Mouse (Mus musculus) urinary bladder, adult 18-20 months (tissue): ENCODE results near the gene Pnck.

Experiments
- DNase-seq, 2 experiments: peaks; one replicate each; pipeline ENCODE4 v3.0.0; 2022; ENCODE audit warnings: low spot score in 2 of 2, mixed read lengths in 2 of 2

Pnck gene

DNA sequence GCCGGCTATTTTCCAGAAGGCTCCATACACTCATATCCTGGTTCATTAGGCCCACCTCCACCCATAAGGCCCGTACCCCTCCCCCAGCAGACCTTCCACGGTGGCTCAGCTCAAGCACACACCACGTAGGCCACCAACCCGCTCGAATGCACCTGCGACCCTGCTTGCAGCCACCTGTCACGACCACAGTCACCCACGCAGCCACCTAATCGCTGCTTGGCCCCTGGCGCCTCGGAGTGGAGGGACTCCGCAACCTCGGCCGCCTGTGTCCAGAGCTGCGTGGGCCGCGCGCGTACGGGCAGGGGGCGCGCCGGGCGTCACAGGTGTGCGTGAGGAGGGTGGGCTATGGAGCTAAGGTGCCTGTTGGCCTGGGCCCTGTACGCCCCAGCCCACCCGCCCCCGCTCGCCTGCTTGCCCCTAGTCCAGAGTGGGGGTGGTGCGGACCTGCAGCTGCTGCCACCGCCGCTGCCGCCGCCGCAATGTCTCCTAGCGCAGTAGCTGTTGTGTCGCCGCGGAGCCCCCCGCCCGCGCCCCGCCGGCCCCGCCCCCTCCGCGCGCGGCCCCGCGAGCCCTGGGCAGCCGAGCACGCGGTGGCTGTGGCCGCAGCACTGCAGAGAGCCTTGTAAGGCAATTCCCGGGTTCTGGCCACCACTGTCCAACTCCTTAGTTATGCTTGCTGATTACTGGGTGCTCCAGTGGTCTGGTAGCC lies at the start of gene Pnck:
Pnck (minus strand) TSS at position 543 of the 709 bp plus-strand sequence.
- no peak for DNase-seq

DNA sequence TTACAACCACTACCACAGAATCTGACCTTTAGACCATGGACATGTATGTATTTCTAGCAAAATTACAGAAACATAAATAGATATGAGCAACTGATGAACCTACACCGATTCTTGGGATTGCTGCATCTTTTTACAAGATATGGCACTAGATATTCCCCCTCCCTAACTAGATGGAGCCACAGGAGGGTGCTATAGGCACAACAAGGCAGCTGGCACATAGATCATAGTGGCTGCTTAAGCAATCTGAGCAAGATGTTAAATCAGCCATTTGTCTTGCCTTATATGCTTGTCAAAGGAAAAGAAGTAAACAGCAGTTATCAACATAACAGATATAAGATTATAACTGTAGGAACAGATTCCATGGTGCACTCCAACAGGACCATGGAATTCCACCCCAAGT lies 40.6 kb upstream of the Pnck start:
- DNase-seq, result no peak

GRCm38 (mm10) chrX:73690917-73691629 lies 31.2 kb upstream of the Pnck start:
- DNase-seq, result peak in 1 of 2 experiments; percentile 21

DNA sequence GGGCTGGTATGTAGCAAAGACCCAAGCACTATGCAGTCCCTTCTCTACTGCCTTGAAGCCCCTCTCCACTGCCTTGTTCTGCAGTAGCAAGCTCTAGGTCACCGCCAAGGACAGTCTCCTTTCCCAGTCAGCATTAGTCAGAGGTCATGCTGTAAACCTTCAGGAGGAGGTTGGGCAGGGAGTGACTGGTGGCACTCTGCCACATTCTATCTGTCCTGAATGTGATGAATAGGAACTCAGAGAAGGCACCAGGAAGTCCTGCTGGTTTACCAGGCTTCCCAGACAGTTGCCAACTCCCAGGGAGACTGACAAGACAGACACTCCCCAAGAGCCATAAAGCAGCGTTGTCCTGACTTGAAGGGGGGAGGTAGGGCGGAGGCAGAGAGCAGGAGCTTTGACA lies 25.7 kb upstream of the Pnck start:
- DNase-seq, result peak in 1 of 2 experiments; percentile 46

- DNase-seq, result no peak
Measured at GRCm38 (mm10) chrX:73684978-73685377, 25.1 kb upstream of the Pnck start.

DNA sequence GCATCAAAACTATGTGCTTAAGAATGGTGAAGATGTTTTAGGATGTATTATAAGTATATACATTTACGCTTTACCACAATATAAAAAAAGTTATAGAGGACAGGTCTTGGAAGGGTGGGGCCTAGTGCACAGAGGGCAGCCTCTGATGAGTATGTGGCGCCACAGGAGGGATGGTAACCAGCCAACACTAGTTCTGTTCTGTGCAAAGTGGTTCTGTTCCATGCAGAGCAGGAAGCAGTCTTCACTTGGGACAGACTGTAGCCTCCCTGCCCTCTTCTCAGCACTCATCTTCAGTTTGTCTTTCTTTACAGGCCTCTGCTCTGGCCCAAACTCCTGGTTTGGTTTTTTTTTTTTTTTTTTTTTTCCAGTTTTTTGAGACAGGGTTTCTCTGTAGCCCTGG lies 24.2 kb upstream of the Pnck start:
- no peak for DNase-seq

- DNase-seq, result no peak
Measured at GRCm38 (mm10) chrX:73676668-73677067, 16.8 kb upstream of the Pnck start.

DNA sequence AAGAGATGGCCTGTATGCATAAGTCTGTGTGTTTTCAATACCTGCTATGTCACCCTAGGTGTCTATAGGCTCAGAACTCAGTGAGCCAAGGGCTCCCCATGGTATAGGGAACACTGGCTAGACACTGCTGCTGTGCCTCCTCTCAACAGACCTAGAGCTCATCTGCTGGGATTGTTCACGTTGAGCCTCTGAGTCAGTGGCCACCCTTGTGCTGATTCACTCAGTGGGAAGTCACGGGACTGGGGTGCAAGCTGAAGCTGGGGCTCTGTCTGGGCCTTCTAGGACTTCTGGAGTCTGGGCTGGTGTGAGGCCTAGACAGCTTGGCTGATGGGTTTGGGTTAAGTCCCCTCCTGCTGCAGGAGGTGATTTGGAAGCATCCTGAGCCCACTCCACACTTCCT lies 15.3 kb upstream of the Pnck start:
- DNase-seq, result no peak

GRCm38 (mm10) chrX:73673968-73674661 lies 14.2 kb upstream of the Pnck start:
- no peak for DNase-seq

GRCm38 (mm10) chrX:73673619-73673967 lies 13.7 kb upstream of the Pnck start:
- DNase-seq, result no peak

- DNase-seq, result peak; percentile 50 to 53
Measured at GRCm38 (mm10) chrX:73672879-73673618, 13.1 kb upstream of the Pnck start, which contains the start of gene Slc6a8. TSS of gene Slc6a8 (plus strand) at chrX:73673150.

DNA sequence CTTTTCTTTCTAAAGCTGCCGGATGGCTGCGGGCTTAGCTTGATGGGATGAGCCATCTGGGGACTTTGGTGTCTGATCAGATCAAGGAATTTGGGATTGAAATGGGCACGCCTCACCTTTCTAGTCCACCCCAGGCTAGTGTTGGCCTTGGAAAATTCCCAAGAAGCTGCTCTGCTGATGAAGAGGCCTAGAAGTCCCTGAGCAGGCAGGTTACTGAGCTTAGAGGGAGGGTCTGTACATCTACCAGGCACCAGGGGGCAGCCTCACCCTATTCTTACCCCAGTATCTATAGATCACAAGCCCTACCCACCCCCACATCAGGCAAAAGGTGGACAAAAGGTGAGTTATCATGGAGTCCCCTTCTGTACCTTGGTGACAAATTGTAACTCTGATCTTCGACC lies 12.1 kb upstream of the Pnck start:
- peak in 1 of 2 experiments; percentile 36 for DNase-seq

DNA sequence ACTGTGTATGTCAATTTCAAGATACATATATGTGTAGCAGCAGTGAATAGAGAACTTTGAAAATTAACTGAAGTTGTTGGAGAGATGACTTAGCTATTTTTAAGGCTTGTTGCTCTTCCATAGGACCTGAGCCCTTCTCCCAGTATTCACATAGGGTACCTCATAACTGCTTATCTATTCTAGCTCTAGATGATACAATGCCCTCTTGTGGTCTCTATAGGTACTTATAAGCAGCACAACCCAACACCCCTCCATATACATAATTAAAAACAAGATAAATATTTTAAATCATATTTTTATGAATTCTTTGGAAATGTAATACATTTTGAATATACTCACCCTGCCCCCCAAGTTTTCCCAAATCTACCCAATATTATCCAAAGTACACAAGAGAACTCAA lies 3.2 kb upstream of the Pnck start:
- DNase-seq, result no peak

GRCm38 (mm10) chrX:73660284-73660665 lies 358 bp upstream of the Pnck start:
- no peak for DNase-seq

- no peak for DNase-seq
Measured at GRCm38 (mm10) chrX:73658936-73659574, 862 bp downstream of the Pnck start.

DNA sequence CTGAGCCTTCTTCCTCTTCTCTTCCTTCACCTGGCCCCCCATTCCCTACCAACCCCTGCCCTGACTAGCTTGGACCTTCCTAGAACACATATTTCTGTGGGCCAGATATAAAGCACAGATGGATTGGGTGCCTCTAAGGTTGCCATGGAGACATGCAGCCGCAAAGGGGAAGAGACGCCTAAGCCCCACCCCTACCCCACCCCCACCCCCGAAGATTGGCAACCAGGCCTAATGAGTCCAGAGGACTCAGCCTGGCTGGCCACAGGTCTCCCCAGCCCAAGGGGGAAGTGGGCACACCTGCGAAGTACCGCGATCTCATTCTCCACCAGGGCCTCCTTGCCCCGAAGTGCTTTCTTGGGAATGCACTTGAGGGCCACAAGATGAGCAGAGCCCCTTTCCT lies 1.5 kb downstream of the Pnck start:
- no peak for DNase-seq

- DNase-seq, result no peak
Measured at GRCm38 (mm10) chrX:73655529-73655928, 4.4 kb downstream of the Pnck start.

GRCm38 (mm10) chrX:73654177-73654576 lies 5.7 kb downstream of the Pnck start:
- peak in 1 of 2 experiments; percentile 57 for DNase-seq

DNA sequence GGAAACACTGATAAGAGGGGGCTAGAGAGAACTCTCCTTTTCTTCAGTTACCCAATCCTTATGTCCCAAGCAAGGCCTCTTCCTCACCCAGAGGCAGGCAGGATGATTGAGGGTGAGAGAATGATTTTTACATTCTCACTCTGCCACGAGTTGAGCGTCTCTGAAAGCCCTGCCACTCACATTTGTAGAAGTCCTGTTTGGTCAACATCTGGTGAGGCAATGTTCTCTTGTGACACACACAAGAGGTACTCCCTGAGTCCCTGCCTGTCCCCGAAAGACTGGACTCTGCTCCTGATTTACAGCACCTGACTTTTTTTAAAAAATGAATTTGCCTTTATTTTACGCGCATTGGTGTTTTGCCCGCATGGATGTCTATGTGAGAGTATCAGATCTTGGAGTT lies 6.5 kb downstream of the Pnck start:
- no peak for DNase-seq

DNA sequence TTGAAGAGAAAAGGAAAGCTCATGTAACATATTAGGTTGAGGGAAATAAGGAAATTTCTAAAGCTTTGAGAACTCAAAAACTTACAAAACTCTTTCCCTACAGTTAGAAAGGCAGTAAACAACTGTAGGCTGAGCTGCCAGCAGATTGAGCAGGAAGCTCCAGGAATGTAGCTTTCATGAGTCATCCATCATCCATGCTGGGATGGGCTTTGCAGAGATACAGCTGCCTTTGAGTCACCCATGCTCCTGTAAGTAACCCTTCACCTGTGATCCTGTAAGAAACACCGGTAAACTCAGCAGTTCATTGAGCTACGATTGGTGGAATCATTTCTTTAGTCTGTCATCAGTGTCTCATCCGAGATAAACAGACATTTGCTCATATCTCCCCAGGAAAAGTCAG lies 9.0 kb downstream of the Pnck start:
- DNase-seq, result no peak

- DNase-seq, result no peak
Measured at GRCm38 (mm10) chrX:73645121-73645520, 14.8 kb downstream of the Pnck start.
